Mouse (Mus musculus) embryonic fibroblast, embryonic 13.5 days (primary cell): ENCODE results near the gene C1ql1.

Source experiments
- CTCF ChIP-seq: IDR thresholded peaks from 2 replicates; pipeline ENCODE4 v1.5.1; 2011; ENCODE audit warnings: mild to moderate bottlenecking, control low read depth, low read length, moderate library complexity, borderline replicate concordance; ENCODE audit not compliant: insufficient read depth
- POLR2A ChIP-seq: IDR thresholded peaks from 2 replicates; pipeline ENCODE4 v1.6.1; 2011; ENCODE audit warnings: low read depth, mild to moderate bottlenecking, control low read depth, low read length, moderate library complexity

DNA sequence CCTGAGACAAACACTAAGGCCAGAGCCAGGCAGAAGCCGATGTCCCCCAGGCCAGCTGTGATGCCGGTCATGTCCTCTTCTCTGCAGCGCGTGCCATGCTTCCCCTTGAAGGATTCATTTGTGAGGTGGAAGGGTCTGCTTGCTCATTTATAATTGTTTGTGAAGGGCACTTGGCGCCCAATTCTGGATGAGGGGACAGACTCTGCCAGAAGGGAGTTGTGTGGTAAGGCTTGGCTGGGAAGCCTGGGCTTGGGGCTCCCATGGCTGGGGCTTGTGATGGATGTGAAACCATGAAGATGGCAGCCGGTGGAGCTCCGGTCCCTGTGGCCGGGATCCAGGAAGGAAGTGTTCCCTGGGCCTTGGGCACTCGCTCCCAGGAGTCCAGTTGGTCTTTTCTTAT lies 37.6 kb upstream of the C1ql1 start:
- TF ChIP-seq POLR2A (no peak), CTCF (no peak)
